Mouse (Mus musculus) spleen, embryonic (tissue): ENCODE measurements around the gene Sri.

Experiments used
- CTCF ChIA-PET: fragments of 350-600 bp; sonication (Branson Sonifier 250); formaldehyde crosslinking; loops from one replicate; lab custom pipeline; 2022; lab: Charles Lee

Sri gene

DNA sequence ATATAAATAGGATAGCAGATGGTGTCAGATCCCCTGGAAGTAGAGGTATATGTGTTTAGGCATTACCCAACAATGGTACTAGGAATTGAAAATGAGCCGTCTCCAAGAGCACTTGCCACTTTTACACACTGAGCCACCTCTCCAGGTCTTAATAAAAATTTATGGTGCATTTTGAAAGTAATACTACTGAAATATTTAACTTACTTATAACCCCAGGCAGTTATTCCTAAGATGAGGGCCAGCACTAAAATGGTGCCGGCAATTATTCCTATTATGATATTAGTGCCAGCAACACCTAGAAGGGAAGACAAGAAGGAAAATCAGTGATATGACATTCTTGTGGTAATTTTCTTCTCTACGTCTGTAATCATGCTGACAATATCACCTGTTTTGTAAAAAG, 65.8 kb downstream of the Sri start:
- CTCF ChIA-PET, result no interaction called here

DNA sequence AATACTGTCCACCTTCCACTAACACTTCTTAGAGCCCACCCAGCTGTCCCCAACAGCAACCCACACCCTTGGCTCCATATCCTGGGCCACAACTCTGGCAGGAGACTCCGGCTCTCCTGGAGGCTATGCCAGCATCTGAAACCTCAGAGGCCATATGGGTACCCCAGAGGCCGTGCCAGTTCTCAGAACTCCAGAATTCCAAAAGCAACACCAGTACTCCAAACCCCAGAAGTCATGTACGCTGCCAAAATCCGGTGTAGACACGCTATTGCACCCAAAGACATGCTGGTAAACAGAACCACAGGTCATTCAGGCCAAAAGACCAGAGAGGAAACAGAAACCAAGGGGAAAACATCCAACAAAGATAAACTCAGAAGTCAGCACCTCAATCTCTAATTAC, 66.4 kb downstream of the Sri start:
- CTCF ChIA-PET, result no interaction called here

- CTCF ChIA-PET, result no interaction called here
These were observed 70.8 kb downstream of the Sri start for GRCm38 (mm10) chr5:8116561-8117168.
